Mouse (Mus musculus): ENCODE data around the gene Psmc4.

DNA sequence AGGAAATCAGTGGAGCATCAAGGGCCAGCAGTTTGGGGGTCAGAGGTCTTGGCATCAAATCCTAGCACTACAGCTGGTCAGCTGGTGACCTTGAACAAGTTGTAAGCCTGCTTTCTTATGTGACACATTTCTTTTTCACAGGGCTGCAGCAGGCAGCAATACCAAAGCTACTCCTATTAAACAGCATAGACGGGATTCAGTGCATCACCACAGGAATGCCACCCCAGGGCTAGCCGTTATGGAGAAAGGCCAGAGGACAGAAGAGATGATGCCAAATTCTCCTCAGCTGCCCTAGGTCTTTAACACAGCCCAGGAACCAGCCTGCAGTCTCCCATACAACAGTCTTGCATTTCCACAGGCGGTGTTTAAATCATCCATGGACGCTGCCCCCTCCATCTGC, 5.4 kb downstream of the Psmc4 start:
- TF ChIP-seq ZC3H11A (IDR thresholded peaks at IDR 0.05; ENCODE audit: borderline replicate concordance, low read depth, low read length) = no peak
- no peak for TF ChIP-seq MAFK (IDR thresholded peaks at IDR 0.05; ENCODE audit: insufficient read depth, low read depth, low read length)
- TF ChIP-seq HCFC1 (IDR thresholded peaks at IDR 0.05; ENCODE audit: borderline replicate concordance, insufficient read depth, low read length) = no peak
